Mouse (Mus musculus) inflammation-experienced regulatory T-cells, adult 6 months (primary cell): ENCODE data around the gene Dhrs1. TPM values are rescaled to one million over a fixed set of nuclear protein-coding genes. Genes with fewer than 3 reads are reported as not detected.

Experiments used
- ATAC-seq: one replicate; pipeline ENCODE4 v1.8.0; 2017
- polyA plus RNA-seq, 3 experiments: library from polyadenylated mRNA; unstranded; fragments of 100-300 nt; shearing (Covaris generic); gene quantifications; one replicate each; pipeline ENCODE4 v1.2.1; 2017

Dhrs1 gene
- polyA plus RNA-seq, 3 experiments from 2014 or later = 32.4 to 57.8 (median 46.5) TPM

- no peak for ATAC-seq
Observed at GRCm38 (mm10) chr14:55721076-55721475, 24.4 kb downstream of the Dhrs1 start.

- ATAC-seq = no peak
Observed at GRCm38 (mm10) chr14:55720666-55721065, 24.8 kb downstream of the Dhrs1 start.

GRCm38 (mm10) chr14:55719737-55720136 is 25.8 kb downstream of the Dhrs1 start:
- ATAC-seq = no peak

DNA sequence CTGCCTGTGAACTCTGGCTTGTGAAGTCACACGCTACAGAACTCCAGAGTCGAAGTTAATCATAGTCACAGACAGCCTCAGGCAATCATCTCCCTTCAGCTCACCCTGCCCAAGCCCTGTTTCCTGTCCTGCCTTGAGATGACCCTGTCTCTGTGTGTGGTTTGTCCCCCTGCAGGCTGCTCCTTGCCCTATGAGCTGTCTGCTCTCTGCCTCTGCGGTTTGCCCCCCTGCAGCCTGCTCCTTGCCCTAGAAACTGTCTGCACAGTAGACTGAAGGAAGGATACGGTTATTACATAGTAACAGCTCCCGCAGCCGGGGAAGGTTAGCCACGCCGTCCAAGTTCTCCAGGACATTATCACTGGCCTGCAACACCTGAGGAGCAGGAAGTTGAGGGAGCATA is 28.6 kb downstream of the Dhrs1 start:
- no peak for ATAC-seq

DNA sequence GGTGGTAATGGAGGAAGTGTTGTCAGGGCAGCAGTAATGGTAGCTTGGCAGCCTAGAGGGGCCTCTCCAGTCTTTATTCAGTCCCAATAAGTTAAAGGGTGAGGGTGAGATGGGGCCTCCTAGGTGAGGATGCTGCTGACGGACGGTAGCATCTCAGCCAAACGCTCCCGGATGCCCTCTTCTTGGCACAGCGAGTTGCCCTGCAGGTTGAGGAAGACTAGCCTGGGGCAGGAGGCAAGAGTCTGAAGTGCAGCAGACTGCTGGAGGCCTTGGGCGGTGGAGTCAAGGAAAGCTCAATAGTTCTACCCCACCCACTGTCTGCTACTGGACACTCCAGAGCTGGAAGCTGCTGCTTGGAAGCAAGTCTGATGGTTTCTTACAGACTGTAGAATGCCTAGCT is 29.2 kb downstream of the Dhrs1 start:
- no peak for ATAC-seq

- no peak for ATAC-seq
Observed at GRCm38 (mm10) chr14:55714893-55715292, 30.6 kb downstream of the Dhrs1 start.

DNA sequence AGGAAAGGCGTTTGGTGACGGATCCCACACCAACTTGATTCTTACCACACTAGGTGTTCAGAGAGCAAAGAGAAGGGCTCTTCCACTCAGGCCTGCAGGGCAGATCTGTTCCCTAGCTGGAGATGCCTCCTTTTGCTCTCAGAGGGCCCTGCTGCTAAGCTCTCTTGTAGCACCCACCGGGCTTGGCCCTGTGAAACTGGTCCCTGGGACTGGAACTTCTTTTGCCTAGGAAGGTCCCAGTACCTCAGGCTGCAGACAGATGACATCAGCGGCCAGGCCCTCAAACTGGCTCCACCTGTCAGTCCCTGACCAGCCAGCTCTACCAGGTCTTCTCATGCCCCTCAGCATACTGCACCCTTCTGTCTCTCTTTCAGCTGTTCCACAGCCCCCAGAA is 31.8 kb downstream of the Dhrs1 start, which contains the start of gene Tgm1:
TSS of gene Tgm1 (minus strand) at position 198 of the 394 bp plus-strand sequence.
- no peak for ATAC-seq

DNA sequence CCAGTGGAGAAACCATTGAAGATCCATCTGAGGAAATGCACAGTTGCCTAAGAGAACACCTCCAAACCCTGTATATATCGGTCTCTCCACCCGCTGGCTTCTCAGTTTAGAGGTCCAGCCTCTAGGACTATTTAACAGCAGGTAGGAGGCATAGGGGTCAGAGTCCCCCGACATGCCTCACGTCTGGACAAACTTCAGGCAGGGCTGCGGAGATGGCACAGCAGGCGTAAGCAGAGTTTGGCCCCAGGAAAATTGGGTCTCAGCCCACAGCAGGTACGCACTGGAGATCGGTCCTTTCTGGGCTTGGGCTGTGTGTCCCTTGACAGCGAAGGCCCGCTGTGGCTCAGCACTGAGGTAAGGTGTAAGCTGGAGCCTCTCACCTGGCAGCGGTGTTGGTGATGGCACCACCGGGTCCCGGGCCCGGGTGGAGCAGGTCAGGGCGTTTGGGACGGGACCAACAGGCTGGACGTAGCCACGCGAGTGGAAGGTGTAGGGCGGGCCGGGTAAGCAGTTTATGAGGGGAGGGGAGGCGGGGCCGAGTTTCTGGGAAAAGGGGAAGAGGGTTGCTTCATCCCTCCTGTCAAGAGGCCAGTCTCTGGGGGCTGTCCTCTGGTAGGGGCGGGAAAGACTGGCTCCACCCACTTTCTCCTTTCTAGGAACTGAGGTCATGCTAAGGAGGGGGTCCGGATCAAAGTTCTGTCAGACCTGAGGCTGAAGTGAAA is 32.3 kb downstream of the Dhrs1 start:
- no peak for ATAC-seq

DNA sequence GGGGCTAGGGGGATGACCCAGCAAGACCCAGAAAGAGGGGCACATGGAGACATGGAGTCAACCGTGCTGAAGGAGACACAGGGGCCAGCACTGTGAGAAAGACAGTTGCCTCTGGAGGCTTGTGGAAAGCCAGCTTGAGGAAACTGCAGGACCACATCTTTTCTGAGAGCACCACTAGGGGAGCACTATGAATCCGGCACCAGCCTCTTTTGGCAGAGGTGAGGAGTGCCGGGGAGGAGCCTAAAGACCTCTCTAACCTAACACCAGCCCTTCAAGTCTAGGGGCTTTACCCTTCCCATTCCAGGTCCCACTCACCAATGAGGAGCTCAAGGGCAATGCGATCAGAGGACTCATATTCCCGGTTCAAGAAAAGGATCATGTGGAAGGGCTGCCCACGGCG is 33.7 kb downstream of the Dhrs1 start:
- no peak for ATAC-seq

DNA sequence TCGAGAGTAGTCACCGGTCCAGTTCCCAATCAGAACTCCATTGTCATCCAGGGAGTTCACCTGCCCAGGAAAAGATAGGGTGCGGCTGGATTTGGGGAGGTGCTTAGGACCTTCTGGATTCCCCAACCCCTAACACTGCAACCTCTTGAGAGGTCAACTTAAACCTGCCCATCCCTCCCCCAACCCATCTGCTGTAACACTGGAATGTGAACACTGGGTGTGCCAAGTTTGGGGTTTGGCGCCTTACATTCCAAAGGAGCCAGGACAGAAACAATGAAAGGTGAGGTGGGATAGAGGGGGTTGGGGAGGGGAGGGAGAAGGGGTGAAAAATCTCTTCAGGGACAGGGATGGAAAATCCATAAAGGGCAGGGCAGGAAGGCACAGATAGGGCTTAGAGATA is 36.0 kb downstream of the Dhrs1 start:
- no peak for ATAC-seq

GRCm38 (mm10) chr14:55707397-55707796 is 38.1 kb downstream of the Dhrs1 start:
- no peak for ATAC-seq

DNA sequence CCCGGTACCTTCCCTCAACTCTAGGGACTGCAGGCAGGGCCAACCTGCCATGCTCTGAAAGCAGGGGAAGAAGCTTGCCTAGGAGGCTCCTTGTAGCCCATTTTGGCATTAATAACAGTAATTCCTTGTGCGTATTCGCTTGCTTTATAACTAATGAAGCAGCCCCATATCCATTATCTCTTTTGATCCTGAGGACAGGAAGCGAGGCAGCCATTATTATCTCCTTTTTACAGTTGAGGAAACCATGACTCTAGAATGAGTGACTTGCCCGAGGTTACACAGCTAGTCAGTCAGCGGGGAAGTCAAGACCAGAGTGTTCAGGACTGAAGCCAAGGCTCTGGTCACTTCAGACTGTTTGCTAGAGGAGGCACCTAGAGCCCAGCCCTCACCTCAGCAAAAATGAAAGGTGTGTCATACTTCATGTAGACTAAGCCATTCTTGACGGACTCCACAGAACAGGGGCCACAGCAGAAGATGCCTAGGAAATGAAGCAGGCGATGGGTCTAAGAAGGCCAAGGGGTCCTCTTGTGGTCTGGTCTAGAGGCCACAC is 39.4 kb downstream of the Dhrs1 start:
- no peak for ATAC-seq

DNA sequence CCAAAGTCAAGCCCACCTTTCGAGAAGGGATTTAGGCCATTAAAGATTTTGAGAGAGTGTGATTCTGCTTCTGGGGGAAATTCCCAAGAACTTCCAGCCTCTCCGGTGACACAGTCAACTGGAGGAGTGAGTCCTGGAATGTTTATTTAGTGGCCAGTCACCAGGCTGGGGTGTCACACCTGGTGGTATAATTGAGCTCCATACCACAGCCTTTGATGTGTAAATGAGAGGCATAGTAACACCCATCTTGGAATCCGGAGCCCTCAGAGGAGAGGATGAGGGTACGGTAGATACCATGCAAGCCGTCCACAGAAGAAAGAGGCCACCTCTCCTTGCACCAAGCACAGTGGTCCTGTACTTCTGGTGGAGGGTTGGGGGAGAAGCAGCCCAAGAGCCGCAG is 42.7 kb downstream of the Dhrs1 start:
- ATAC-seq = no peak

DNA sequence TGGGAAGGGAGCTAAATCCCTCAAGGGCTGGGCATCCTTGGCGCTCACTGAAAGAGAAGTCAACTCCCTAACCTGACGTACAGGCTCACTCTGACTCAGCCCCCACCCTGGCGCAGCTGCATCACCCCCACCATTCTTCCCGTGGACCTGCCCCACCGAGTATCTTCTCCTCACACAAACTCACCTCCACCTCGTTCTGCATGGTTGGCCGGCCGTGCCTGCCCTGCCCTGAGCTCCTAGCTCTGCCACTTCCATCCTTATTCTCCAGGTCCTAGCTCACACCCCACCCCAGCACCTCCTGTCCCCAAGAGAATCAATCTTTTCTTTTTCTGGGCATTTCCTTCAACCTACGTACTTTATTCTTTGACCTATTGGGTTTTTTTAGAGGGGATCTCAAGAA is 44.4 kb downstream of the Dhrs1 start:
- no peak for ATAC-seq

DNA sequence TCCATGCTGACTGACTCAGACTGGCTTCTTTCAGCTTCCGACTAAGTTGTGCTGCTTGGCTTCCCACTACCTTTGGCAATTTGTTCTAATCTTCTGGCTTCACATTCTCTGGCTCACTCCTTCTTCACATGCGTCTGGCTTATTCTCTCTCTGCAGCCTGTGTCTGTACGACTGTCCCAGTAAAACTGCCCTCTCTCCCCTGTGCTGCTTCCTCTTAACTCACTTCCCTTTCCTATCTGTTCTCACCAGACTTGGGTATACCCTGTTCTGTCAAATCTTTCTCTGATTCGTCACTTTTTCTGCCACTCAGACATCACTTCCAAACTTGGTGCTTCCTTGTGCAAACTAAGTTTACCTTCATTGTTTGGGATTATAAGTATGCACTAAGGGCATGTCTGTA is 48.3 kb downstream of the Dhrs1 start:
- no peak for ATAC-seq

GRCm38 (mm10) chr14:55689433-55689832 is 56.1 kb downstream of the Dhrs1 start:
- ATAC-seq = no peak

Other genes starting within 250 kb of the Dhrs1 start
- gene Cpne6, start 235.2 kb downstream of the Dhrs1 start, polyA plus RNA-seq = not detected
- under 1 TPM in 1 of 3 experiments, not detected in 2; 0.08 TPM for gene Nrl, start 220.7 kb downstream of the Dhrs1 start, polyA plus RNA-seq
- 10 to 100 TPM; 31.9 to 37.5 (median 35.9) TPM for gene Pck2, start 205.4 kb downstream of the Dhrs1 start, polyA plus RNA-seq
- gene Dcaf11, start 185.7 kb downstream of the Dhrs1 start, polyA plus RNA-seq = 100 to 1,000 TPM in 1 of 3 experiments, 10 to 100 TPM in 2; 73.9 to 107 (median 81.0) TPM
- gene A730061H03Rik, start 185.3 kb downstream of the Dhrs1 start, polyA plus RNA-seq = 1 to 10 TPM; 1.4 to 3.2 (median 3.2) TPM
- gene Fitm1, start 170.1 kb downstream of the Dhrs1 start, polyA plus RNA-seq = not detected
- gene Psme1, start 167.6 kb downstream of the Dhrs1 start, polyA plus RNA-seq = 100 to 1,000 TPM; 667 to 812 (median 693) TPM
- 10 to 100 TPM; 19.1 to 25.6 (median 23.3) TPM for gene Emc9, start 160.4 kb downstream of the Dhrs1 start, polyA plus RNA-seq
- gene Psme2, start 154.6 kb downstream of the Dhrs1 start, polyA plus RNA-seq = 1,000 to 10,000 TPM in 1 of 3 experiments, 100 to 1,000 TPM in 2; 828 to 1,360 (median 869) TPM
- 10 to 100 TPM; 26.7 to 37.2 (median 35.3) TPM for gene Rnf31, start 154.0 kb downstream of the Dhrs1 start, polyA plus RNA-seq
- 100 to 1,000 TPM; 120 to 174 (median 141) TPM for gene Irf9, start 142.1 kb downstream of the Dhrs1 start, polyA plus RNA-seq
- 1 to 10 TPM in 2 of 3 experiments, not detected in 1; 2.7 to 4.0 TPM for gene Rec8, start 127.7 kb downstream of the Dhrs1 start, polyA plus RNA-seq
- 10 to 100 TPM; 21.1 to 39.8 (median 36.3) TPM for gene Ipo4, start 109.7 kb downstream of the Dhrs1 start, polyA plus RNA-seq
- 1 to 10 TPM in 2 of 3 experiments, under 1 TPM in 1; 0.44 to 2.8 (median 2.5) TPM for gene Gm49378, start 107.8 kb downstream of the Dhrs1 start, polyA plus RNA-seq
- 10 to 100 TPM; 36.3 to 45.0 (median 39.3) TPM for gene Tm9sf1, start 101.9 kb downstream of the Dhrs1 start, polyA plus RNA-seq
- gene Tssk4, start 95.5 kb downstream of the Dhrs1 start, polyA plus RNA-seq = 1 to 10 TPM in 2 of 3 experiments, under 1 TPM in 1; 0.68 to 2.2 (median 1.2) TPM
- gene Mdp1, start 85.2 kb downstream of the Dhrs1 start, polyA plus RNA-seq = 100 to 1,000 TPM in 1 of 3 experiments, 10 to 100 TPM in 2; 89.2 to 101 (median 95.6) TPM
- 10 to 100 TPM; 25.8 to 33.9 (median 29.9) TPM for gene Gmpr2, start 73.7 kb downstream of the Dhrs1 start, polyA plus RNA-seq
- gene Nedd8, start 73.6 kb downstream of the Dhrs1 start, polyA plus RNA-seq = 100 to 1,000 TPM; 335 to 412 (median 375) TPM
- gene Tinf2, start 63.9 kb downstream of the Dhrs1 start, polyA plus RNA-seq = 10 to 100 TPM; 26.4 to 30.7 (median 30.2) TPM
- gene Tgm1, start 31.8 kb downstream of the Dhrs1 start, polyA plus RNA-seq = not detected
- 10 to 100 TPM; 40.8 to 75.9 (median 62.1) TPM for gene Rabggta, start 23.4 kb downstream of the Dhrs1 start, polyA plus RNA-seq
- 1 to 10 TPM; 4.1 to 8.4 (median 5.4) TPM for gene Nop9, start within 50 bp of the Dhrs1 start, polyA plus RNA-seq
- not detected for gene Cideb, start 12.8 kb upstream of the Dhrs1 start, polyA plus RNA-seq
- not detected for gene Ltb4r2, start 15.7 kb upstream of the Dhrs1 start, polyA plus RNA-seq
- gene Ltb4r1, start 20.3 kb upstream of the Dhrs1 start, polyA plus RNA-seq = 10 to 100 TPM in 1 of 3 experiments, 1 to 10 TPM in 1, under 1 TPM in 1; 0.57 to 16.6 (median 3.8) TPM
- under 1 TPM in 1 of 3 experiments, not detected in 2; 0.29 TPM for gene Adcy4, start 38.4 kb upstream of the Dhrs1 start, polyA plus RNA-seq
- gene Ripk3, start 43.2 kb upstream of the Dhrs1 start, polyA plus RNA-seq = 10 to 100 TPM; 71.9 to 99.8 (median 84.8) TPM
- gene Nfatc4, start 77.5 kb upstream of the Dhrs1 start, polyA plus RNA-seq = not detected
- gene Nynrin, start 108.3 kb upstream of the Dhrs1 start, polyA plus RNA-seq = under 1 TPM in 1 of 3 experiments, not detected in 2; 0.04 TPM
- under 1 TPM in 1 of 3 experiments, not detected in 2; 0.11 TPM for gene Cbln3, start 138.7 kb upstream of the Dhrs1 start, polyA plus RNA-seq
- gene Khnyn, start 139.3 kb upstream of the Dhrs1 start, polyA plus RNA-seq = 10 to 100 TPM; 10.5 to 13.1 (median 12.8) TPM
- gene Sdr39u1, start 154.6 kb upstream of the Dhrs1 start, polyA plus RNA-seq = 100 to 1,000 TPM in 1 of 3 experiments, 10 to 100 TPM in 2; 76.4 to 107 (median 93.3) TPM
- not detected for gene Cma1, start 199.0 kb upstream of the Dhrs1 start, polyA plus RNA-seq
- not detected for gene Cma2, start 205.3 kb upstream of the Dhrs1 start, polyA plus RNA-seq